Mouse (Mus musculus) E14TG2a.4 (cell line): ENCODE results near the gene Nfib.

Source experiments
- H3K27me3 ChIP-seq: 2 replicates; pipeline ENCODE4 v1.6.1; 2014; ENCODE audit warnings: low read length, control low read depth; ENCODE audit not compliant: insufficient read depth
- H3K36me3 ChIP-seq: 2 replicates; pipeline ENCODE4 v1.6.1; 2014; ENCODE audit warnings: low read length, control low read depth; ENCODE audit not compliant: insufficient read depth
- H3K4me1 ChIP-seq: replicated peaks from 2 replicates; pipeline ENCODE4 v1.6.1; 2014; ENCODE audit warnings: low read depth, low read length, control low read depth
- H3K4me3 ChIP-seq: replicated peaks from 2 replicates; pipeline ENCODE4 v1.5.1; 2014; ENCODE audit warnings: mild to moderate bottlenecking, low read length
- H3K9me3 ChIP-seq: 2 replicates; pipeline ENCODE4 v1.6.1; 2014; ENCODE audit warnings: low read length, control low read depth
- CTCF ChIP-seq: conservative IDR thresholded peaks from 2 replicates; pipeline ENCODE4 v1.5.1; 2014; ENCODE audit warnings: low read length
- NANOG ChIP-seq: IDR thresholded peaks from 2 replicates; pipeline ENCODE4 v1.6.1; 2014; ENCODE audit warnings: borderline replicate concordance, low read length, mixed read lengths
- POU5F1 ChIP-seq: IDR thresholded peaks from 2 replicates; pipeline ENCODE4 v1.6.1; 2014; ENCODE audit warnings: low read length, borderline replicate concordance

The Nfib gene

DNA sequence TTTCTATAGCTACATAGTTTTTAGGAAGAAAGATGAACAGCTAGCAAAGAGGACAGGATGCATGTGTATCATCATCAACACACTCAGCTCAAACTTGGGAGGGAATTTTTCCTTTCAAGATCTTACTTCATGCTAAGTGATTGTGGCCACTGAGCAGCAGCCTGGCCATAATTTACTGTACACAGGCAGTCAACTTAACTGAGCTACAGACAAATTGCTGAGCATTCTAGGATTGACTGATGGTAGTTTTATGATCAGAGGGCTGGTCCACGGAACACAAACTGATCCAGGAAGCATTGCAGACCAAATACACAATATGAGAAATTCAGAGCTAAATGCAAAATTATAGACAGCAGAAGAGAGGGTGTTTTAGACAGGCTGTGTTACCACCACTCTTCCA, 191.2 kb downstream of the Nfib start:
- Histone ChIP-seq H3K36me3 (no peaks in the 10 kb centered on the region), H3K4me1 (peaks cover 49% of the 10 kb centered on the region), H3K9me3 (no peaks in the 10 kb centered on the region), H3K4me3 (peak overlapping the region; percentile 81; the same call in 1 of the 2 replicates), H3K27me3 (no peaks in the 10 kb centered on the region)
- TF ChIP-seq NANOG (no peak), CTCF (no peak), POU5F1 (no peak)

DNA sequence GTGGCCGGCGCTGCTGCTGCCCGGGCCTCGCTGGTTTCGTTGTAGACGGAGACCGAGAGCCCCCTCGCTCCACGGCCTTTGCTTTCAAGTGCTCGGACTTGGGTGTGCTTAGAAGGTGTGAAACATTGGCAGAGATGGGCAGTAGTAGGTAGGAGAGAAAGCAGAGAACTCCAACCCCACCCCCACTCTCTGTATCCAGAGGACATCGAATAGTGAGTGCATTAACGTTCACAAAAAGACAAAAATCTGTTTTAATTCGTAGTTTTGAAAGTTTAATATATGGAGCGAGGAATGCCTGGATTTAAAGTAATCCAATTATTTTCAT, 192.2 kb downstream of the Nfib start:
- peaks cover 59% of the 10 kb centered on the region for H3K4me1 ChIP-seq
- H3K36me3 ChIP-seq = no peaks in the 10 kb centered on the region
- TF ChIP-seq POU5F1 (no peak), NANOG (no peak), CTCF (no peak)
- H3K9me3 ChIP-seq = no peaks in the 10 kb centered on the region
- H3K4me3 ChIP-seq = peak overlapping the region; percentile 81
- H3K27me3 ChIP-seq = no peaks in the 10 kb centered on the region

DNA sequence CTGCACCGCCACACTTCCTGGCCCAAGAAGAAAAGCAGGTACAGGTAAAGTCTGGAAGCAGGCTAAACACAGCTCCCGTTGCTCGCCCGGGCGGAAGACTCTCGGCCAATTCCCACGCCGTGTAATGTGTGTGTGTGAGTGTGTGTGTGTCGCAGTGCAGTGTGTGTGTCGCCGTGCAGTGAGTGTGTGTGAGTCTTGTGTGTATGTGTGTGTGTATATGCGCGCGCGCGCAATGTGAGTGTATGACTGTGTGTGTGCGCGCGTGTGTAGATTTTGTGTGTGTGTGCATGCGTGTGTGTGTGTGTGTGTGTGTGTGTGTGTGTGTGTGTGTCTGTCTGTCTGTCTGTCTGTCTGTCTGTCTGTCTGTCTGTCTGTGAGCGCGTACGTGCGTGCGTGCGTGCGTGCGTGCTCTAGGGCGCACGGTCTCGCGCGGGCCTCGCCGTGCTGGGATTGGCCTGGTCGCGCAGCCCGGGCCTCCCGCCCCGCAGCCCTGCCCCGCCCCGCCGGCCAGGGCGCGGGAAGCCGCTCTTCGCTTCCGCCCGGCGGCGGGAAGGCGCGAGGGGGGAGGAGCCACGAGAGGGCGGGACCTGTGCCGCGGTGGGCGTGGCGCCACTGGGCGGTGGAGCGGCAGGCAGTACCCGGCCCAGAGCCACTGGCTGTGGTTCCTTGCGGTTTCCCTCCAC, 192.7 kb downstream of the Nfib start:
- TF ChIP-seq CTCF (no peak), POU5F1 (no peak), NANOG (no peak)
- no peaks in the 10 kb centered on the region for H3K36me3 ChIP-seq
- peaks cover 62% of the 10 kb centered on the region for H3K4me1 ChIP-seq
- H3K27me3 ChIP-seq = no peaks in the 10 kb centered on the region
- no peaks in the 10 kb centered on the region for H3K9me3 ChIP-seq
- peak overlapping the region; percentile 81 for H3K4me3 ChIP-seq

DNA sequence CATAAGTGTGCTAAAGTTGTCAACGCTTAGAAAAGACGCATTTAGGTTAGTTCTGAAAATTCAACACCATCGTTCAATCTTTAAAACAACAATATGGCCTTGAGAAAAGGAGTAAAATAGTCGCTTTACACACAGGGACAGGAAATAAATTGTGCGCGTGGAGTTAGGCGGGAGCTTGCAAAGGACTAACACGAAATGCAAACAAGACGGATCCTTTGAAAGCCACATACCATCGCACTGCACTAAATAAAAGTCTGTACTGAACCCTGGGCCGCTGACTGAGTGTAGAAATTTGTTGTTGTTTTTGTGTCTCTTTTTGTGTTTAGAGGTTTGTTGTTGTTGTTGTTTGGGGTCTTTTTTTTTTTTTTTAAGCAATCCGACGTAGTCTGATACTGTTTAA, 193.2 kb downstream of the Nfib start:
- H3K27me3 ChIP-seq = no peaks in the 10 kb centered on the region
- no peaks in the 10 kb centered on the region for H3K9me3 ChIP-seq
- peaks cover 62% of the 10 kb centered on the region for H3K4me1 ChIP-seq
- no peak for TF ChIP-seq POU5F1
- no peak for TF ChIP-seq NANOG
- TF ChIP-seq CTCF = no peak
- peak overlapping the region; percentile 81 for H3K4me3 ChIP-seq
- no peaks in the 10 kb centered on the region for H3K36me3 ChIP-seq

DNA sequence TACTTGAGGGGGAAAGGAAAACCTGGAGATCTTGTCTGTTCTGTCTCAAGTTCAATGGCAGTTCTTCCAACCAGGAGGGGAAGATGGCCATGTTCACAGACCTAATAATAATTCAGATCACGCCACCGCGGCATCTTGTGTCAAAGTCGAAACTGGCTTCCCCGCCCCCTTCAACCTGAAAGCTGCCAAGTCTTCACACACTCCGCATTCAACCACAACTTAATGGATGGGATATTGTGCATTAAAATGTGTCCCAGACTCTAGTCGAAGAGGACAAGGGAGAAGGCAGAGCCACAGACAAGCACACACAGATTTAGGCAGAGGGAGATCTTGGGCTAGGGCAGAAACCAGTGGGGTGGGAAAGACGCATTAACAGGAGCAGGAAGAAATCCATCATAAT, 194.0 kb downstream of the Nfib start:
- H3K9me3 ChIP-seq = no peaks in the 10 kb centered on the region
- TF ChIP-seq NANOG (no peak), POU5F1 (no peak), CTCF (no peak)
- H3K36me3 ChIP-seq = no peaks in the 10 kb centered on the region
- peak overlapping the region; percentile 81 for H3K4me3 ChIP-seq
- peaks cover 61% of the 10 kb centered on the region for H3K4me1 ChIP-seq
- H3K27me3 ChIP-seq = no peaks in the 10 kb centered on the region

DNA sequence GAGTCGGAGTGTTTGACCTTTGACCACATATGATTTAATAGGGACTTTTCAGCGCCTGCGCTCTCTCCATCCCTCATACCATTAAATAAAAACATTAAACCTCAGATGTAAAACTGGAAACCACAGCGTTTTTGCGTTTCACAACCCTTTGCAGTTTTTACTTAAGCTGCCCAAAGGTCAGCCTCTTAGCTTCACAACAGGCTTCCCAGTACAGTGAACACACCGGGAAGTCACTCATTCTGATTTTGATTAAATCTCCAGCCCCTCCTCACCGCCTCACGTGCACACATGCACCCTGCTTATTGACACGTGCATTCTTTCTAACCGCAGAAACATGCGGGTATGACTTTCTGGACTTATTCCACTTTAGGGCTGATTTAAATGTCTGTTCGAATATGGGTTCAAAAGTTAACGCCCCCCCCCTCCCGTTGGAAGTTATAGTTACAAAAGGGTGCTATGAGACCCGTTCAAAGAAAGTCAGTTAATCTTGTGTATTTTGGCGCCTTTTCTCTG, 194.5 kb downstream of the Nfib start:
- TF ChIP-seq CTCF (no peak), POU5F1 (no peak), NANOG (no peak)
- Histone ChIP-seq H3K9me3 (no peaks in the 10 kb centered on the region), H3K27me3 (no peaks in the 10 kb centered on the region), H3K4me1 (peaks cover 61% of the 10 kb centered on the region), H3K36me3 (no peaks in the 10 kb centered on the region), H3K4me3 (peak overlapping the region; percentile 81; the same call in 1 of the 2 replicates)

DNA sequence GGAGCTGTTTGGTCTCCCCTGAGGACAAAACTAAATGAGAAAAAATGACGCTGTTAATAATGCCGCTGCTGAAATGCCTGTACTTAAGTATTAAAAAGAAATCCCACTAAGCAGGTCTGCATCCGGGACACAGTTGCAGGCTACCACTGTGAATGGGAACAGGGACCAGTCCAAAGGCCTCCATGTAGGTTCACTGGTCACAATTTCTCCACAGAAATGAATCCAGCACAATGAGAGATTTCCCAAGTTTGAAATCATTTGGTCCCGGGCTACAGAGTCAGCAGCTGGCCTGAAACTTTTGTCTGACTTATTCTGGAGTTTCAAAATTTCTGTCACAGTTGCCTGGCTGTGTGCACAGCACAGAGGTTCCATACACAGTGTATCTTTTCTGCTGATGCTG, 195.8 kb downstream of the Nfib start:
- Histone ChIP-seq H3K36me3 (no peaks in the 10 kb centered on the region), H3K4me3 (no peak overlapping the region), H3K4me1 (peaks cover 61% of the 10 kb centered on the region), H3K27me3 (no peaks in the 10 kb centered on the region), H3K9me3 (no peaks in the 10 kb centered on the region)
- no peak for TF ChIP-seq NANOG
- TF ChIP-seq CTCF = no peak
- no peak for TF ChIP-seq POU5F1

DNA sequence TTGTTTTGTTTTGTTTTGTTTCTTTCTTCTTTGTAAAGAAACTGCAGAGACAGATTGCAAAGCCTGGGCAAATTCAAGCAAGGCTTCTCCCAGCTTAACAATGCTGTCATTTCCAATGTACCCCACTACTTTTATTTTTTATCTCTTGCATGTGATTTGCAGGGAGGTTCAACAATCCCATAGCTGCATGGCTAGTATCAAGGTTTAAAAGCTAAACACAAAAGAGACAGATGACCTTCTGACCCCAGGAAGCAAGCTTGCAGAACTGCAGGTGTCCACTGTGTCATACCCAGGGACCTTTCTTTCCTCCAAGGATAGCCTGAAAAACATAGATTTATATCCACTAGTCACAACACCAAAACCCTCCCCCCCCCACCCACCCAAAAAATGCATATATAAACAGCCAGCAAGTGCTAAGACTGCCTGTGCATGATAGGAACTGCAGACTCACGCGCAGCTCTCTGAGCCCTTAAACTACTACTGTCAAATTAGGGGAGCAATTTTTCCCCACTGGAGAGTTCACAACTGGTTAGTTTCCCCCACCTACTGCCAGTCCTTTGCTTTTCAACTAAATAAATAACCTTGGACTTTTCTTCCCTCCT, 196.3 kb downstream of the Nfib start:
- no peaks in the 10 kb centered on the region for H3K9me3 ChIP-seq
- no peaks in the 10 kb centered on the region for H3K27me3 ChIP-seq
- TF ChIP-seq NANOG = no peak
- TF ChIP-seq CTCF = no peak
- TF ChIP-seq POU5F1 = no peak
- 0 out of 2 replicates have a peak overlapping the region, but pooled peaks have one; percentile 86 for H3K4me3 ChIP-seq
- no peaks in the 10 kb centered on the region for H3K36me3 ChIP-seq
- peaks cover 57% of the 10 kb centered on the region for H3K4me1 ChIP-seq
